Mouse (Mus musculus) hindbrain, postnatal 0 days (tissue): ENCODE results near the gene Eif2d. TPM values are rescaled to one million over a fixed set of nuclear protein-coding genes. Genes with fewer than 3 reads are reported as not detected.

Source experiments
- ATAC-seq: fragments of 200-750 bp; cut with Nextera tagmentation; 2 replicates; pipeline ENCODE4 v1.8.0; 2017; ENCODE audit warnings: mild to moderate bottlenecking, moderate TSS enrichment, moderate library complexity
- DNase-seq: peaks from one replicate; pipeline ENCODE4 v3.0.0-alpha.2; 2015; ENCODE audit warnings: low spot score
- H3K27ac ChIP-seq: fragments of 300-500 bp; sonication (generic); 2 replicates; pipeline ENCODE4 v1.5.1; 2014; ENCODE audit warnings: mild to moderate bottlenecking
- H3K27me3 ChIP-seq: fragments of 300-500 bp; sonication (generic); 2 replicates; pipeline ENCODE4 v1.6.1; 2014; ENCODE audit warnings: low read length, mixed read lengths; ENCODE audit not compliant: insufficient read depth
- H3K36me3 ChIP-seq: fragments of 300-500 bp; sonication (generic); 2 replicates; pipeline ENCODE4 v1.6.1; 2014; ENCODE audit warnings: low read length, mixed read lengths; ENCODE audit not compliant: insufficient read depth
- H3K4me1 ChIP-seq: fragments of 300-500 bp; sonication (generic); 2 replicates; pipeline ENCODE4 v1.6.1; 2014; ENCODE audit warnings: antibody characterized with exemption, low read length, mixed read lengths; ENCODE audit not compliant: insufficient read depth
- H3K4me2 ChIP-seq: fragments of 300-500 bp; sonication (generic); 2 replicates; pipeline ENCODE4 v1.6.1; 2014; ENCODE audit warnings: low read depth, mild to moderate bottlenecking, low read length, moderate library complexity, mixed read lengths
- H3K4me3 ChIP-seq: fragments of 300-500 bp; sonication (generic); 2 replicates; pipeline ENCODE4 v1.5.1; 2014; ENCODE audit warnings: low read length
- H3K9ac ChIP-seq: fragments of 300-500 bp; sonication (generic); replicated peaks from 2 replicates; pipeline ENCODE4 v1.6.1; 2014; ENCODE audit warnings: mild to moderate bottlenecking, low read length, moderate library complexity, mixed read lengths
- H3K9me3 ChIP-seq: fragments of 300-500 bp; sonication (generic); 2 replicates; pipeline ENCODE4 v1.6.1; 2016; ENCODE audit warnings: low read length, mixed read lengths
- CTCF ChIP-seq: IDR thresholded peaks from 2 replicates; pipeline ENCODE4 v1.5.1; 2016; ENCODE audit warnings: antibody characterized with exemption, control low read depth, low read depth
- WGBS: fragments of 180-500 bp; shearing (Covaris S2); extraction: QIAGEN DNeasy Blood & Tissue Kit; methylation state at CpG from one replicate; pipeline ENCODE4 v1.1.7; 2014; 5-methylcytosine and 5-hydroxymethylcytosine counted together
- polyA plus RNA-seq: library from polyadenylated mRNA; unstranded; fragments of >200 nt; fragmentation: Nextera tagmentation; extraction: Ambion mirVana; gene quantifications from 2 replicates; pipeline ENCODE4 v1.2.1, GENCODE M21; 2015
- total RNA-seq: library from RNA; depleted of rRNA; stranded (reverse); fragments of >200 nt; gene quantifications from 2 replicates; pipeline ENCODE4 v1.2.3, GENCODE M21; 2014

Gene Eif2d
- total and polyA plus RNA-seq, 2 experiments from 2014 or later = 38.1 to 42.8 TPM

DNA sequence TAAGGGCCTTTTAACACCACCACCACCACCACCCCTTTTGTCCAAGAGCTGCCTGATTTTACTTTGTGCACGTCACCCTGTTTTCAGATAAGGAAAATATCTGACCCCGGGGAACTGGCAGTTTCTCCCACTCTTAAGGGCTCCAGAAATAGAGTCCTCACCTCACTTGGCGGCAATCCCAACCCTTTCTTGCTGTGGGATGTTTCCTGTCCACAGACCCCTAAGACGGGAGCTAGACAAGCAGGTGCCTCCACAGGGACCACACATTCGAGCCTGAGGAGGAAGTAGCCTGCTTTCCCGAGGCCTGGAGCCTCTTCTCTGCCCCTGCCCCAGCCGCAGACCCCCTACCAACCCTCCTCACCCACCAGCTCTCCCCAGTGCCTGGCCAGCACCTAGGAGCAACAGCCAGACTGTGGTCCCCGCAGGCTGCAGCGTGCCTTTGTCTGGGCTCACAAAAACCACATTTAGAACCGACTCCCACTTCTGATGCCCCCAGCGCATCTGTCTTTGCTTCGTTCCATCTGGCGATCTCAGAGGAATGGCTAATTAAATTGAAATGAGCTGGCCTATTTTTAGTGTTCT lies 36.5 kb upstream of the Eif2d start:
- DNase-seq (peak; percentile 65), ATAC-seq (peak; percentile 20)
- Histone ChIP-seq H3K4me1 (peaks cover 3% of the 10 kb centered on the region; the same call in 1 of the 2 replicates), H3K27ac (peak overlapping the region; percentile 41), H3K9me3 (no peaks in the 10 kb centered on the region), H3K4me3 (no peak overlapping the region), H3K36me3 (no peaks in the 10 kb centered on the region), H3K9ac (0 out of 2 replicates have a peak overlapping the region, but pooled peaks have one; percentile 6), H3K27me3 (no peaks in the 10 kb centered on the region), H3K4me2 (peak overlapping the region; percentile 4; the same call in 1 of the 2 replicates)
- no peak for TF ChIP-seq CTCF
- 32% methylated on average over 13 of the region's 13 CpGs for WGBS

GRCm38 (mm10) chr1:131118530-131118929 lies 34.5 kb upstream of the Eif2d start:
- 71% methylated on average over 10 of the region's 10 CpGs for WGBS
- Histone ChIP-seq H3K4me2 (no peak overlapping the region), H3K4me1 (peaks cover 3% of the 10 kb centered on the region; the same call in 1 of the 2 replicates), H3K36me3 (no peaks in the 10 kb centered on the region), H3K27me3 (no peaks in the 10 kb centered on the region), H3K27ac (no peak overlapping the region), H3K4me3 (no peak overlapping the region), H3K9ac (no peak overlapping the region), H3K9me3 (no peaks in the 10 kb centered on the region)
- DNase-seq (no peak), ATAC-seq (no peak)
- no peak for TF ChIP-seq CTCF

GRCm38 (mm10) chr1:131119026-131119425 lies 34.0 kb upstream of the Eif2d start:
- WGBS = 64% methylated on average over 2 of the region's 2 CpGs
- DNase-seq = no peak
- Histone ChIP-seq H3K27ac (no peak overlapping the region), H3K4me1 (peaks cover 3% of the 10 kb centered on the region; the same call in 1 of the 2 replicates), H3K27me3 (no peaks in the 10 kb centered on the region), H3K9ac (no peak overlapping the region), H3K36me3 (no peaks in the 10 kb centered on the region), H3K9me3 (no peaks in the 10 kb centered on the region), H3K4me3 (no peak overlapping the region), H3K4me2 (no peak overlapping the region)
- no peak for ATAC-seq
- peak; percentile 63 for TF ChIP-seq CTCF

- 42% methylated on average over 3 of the region's 3 CpGs for WGBS
Observed at GRCm38 (mm10) chr1:131121987-131122386, 31.0 kb upstream of the Eif2d start.

GRCm38 (mm10) chr1:131123522-131124265 lies 29.3 kb upstream of the Eif2d start:
- ATAC-seq = no peak
- DNase-seq = no peak
- no peak for TF ChIP-seq CTCF

More at GRCm38 (mm10) chr1:131121987-131122386, 31.0 kb upstream of the Eif2d start:
- no peak for ATAC-seq
- no peak for DNase-seq
- no peaks in the 10 kb centered on the region for H3K9me3 ChIP-seq
- TF ChIP-seq CTCF = no peak; the same call in 1 of the 2 replicates
- H3K36me3 ChIP-seq = 0 out of 2 replicates have a peak, but pooled peaks cover 3% of the 10 kb centered on the region
- no peak overlapping the region for H3K4me2 ChIP-seq
- no peaks in the 10 kb centered on the region for H3K27me3 ChIP-seq
- no peak overlapping the region for H3K27ac ChIP-seq
- H3K9ac ChIP-seq = no peak overlapping the region
- H3K4me3 ChIP-seq = no peak overlapping the region
- H3K4me1 ChIP-seq = no peaks in the 10 kb centered on the region

DNA sequence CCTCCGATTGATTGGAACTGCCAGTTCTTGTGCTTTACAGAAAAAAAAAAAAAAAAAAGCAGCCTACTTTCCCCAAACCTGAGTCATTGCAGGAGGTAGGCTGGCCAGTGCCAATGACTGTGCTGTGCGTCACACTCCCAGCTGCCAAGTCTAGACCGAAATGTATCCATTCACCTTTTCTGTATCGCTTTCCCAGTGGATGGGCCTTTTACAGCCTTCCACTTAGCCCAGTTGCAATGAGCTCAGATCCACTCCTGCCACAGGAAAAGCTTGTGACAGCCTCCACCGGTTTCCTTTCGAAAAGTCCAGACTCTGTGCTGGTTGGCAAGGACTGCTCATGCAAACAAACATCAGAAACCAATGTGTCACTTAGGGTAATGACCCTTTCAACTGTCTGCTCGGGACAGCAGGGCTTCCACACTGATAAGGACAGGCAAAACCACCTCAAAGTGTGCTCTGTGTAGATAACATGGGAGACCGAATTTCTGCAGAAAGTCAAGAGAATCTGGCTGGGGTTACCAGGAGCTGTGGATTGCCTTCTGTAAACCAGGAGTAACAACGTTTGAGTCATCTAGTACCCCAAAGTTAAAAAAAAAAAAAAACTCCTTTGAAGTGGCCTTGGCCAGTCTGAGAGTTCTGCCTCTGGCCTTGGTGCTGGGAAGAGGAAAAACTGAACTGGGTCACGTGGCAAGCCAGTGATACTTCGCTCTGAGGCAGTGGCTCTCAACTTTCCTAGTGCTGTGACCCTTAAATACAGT lies 26.8 kb upstream of the Eif2d start:
- DNase-seq = no peak
- no peak for TF ChIP-seq CTCF
- Histone ChIP-seq H3K4me1 (no peaks in the 10 kb centered on the region), H3K27ac (no peak overlapping the region), H3K4me2 (no peak overlapping the region), H3K27me3 (no peaks in the 10 kb centered on the region), H3K9me3 (no peaks in the 10 kb centered on the region), H3K9ac (no peak overlapping the region), H3K4me3 (no peak overlapping the region), H3K36me3 (peaks cover 29% of the 10 kb centered on the region)
- 86% methylated on average over 11 of the region's 11 CpGs for WGBS
- no peak for ATAC-seq

More at GRCm38 (mm10) chr1:131123522-131124265, 29.3 kb upstream of the Eif2d start:
- Histone ChIP-seq H3K9ac (no peak overlapping the region), H3K9me3 (no peaks in the 10 kb centered on the region), H3K4me1 (no peaks in the 10 kb centered on the region), H3K27me3 (no peaks in the 10 kb centered on the region), H3K4me2 (no peak overlapping the region), H3K27ac (no peak overlapping the region), H3K36me3 (peaks cover 13% of the 10 kb centered on the region), H3K4me3 (no peak overlapping the region)
- 70% methylated on average over 10 of the region's 10 CpGs for WGBS
